Mouse (Mus musculus) hindbrain, embryonic 12.5 days (tissue): ENCODE measurements around the gene Togaram2. TPM values are rescaled to one million over a fixed set of nuclear protein-coding genes. Genes with fewer than 3 reads are reported as not detected.

Source experiments
- ATAC-seq: fragments of 200-750 bp; cut with Nextera tagmentation; 2 replicates; pipeline ENCODE4 v1.8.0; 2017; ENCODE audit warnings: moderate TSS enrichment; ENCODE audit not compliant: low FRiP score
- H3K27ac ChIP-seq: fragments of 300-500 bp; sonication (generic); 2 replicates; pipeline ENCODE4 v1.5.1; 2016; ENCODE audit warnings: mild to moderate bottlenecking
- H3K27me3 ChIP-seq: fragments of 300-500 bp; sonication (generic); 2 replicates; pipeline ENCODE4 v1.6.1; 2016; ENCODE audit warnings: mild to moderate bottlenecking
- H3K36me3 ChIP-seq: fragments of 300-500 bp; sonication (generic); 2 replicates; pipeline ENCODE4 v1.6.1; 2016; ENCODE audit warnings: mild to moderate bottlenecking
- H3K4me1 ChIP-seq: fragments of 300-500 bp; sonication (generic); 2 replicates; pipeline ENCODE4 v1.6.1; 2016
- H3K4me2 ChIP-seq: fragments of 300-500 bp; sonication (generic); replicated peaks from 2 replicates; pipeline ENCODE4 v1.6.1; 2016; ENCODE audit warnings: mild to moderate bottlenecking
- H3K4me3 ChIP-seq: fragments of 300-500 bp; sonication (generic); 2 replicates; pipeline ENCODE4 v1.5.1; 2016; ENCODE audit warnings: mild to moderate bottlenecking
- H3K9ac ChIP-seq: fragments of 300-500 bp; sonication (generic); 2 replicates; pipeline ENCODE4 v1.6.1; 2016; ENCODE audit warnings: mild to moderate bottlenecking, moderate library complexity
- H3K9me3 ChIP-seq: fragments of 300-500 bp; sonication (generic); replicated peaks from 2 replicates; pipeline ENCODE4 v1.6.1; 2016; ENCODE audit warnings: mild to moderate bottlenecking
- WGBS: fragments of 180-500 bp; shearing (Covaris S2); methylation state at CpG from one replicate; pipeline ENCODE4 v1.1.7; 2016; 5-methylcytosine and 5-hydroxymethylcytosine counted together
- polyA plus RNA-seq: library from polyadenylated mRNA; unstranded; fragments of >200 nt; fragmentation: Nextera tagmentation; extraction: Ambion mirVana; gene quantifications from 2 replicates; pipeline ENCODE4 v1.2.1, GENCODE M21; 2016

Togaram2 gene
- polyA plus RNA-seq, 1 experiment from 2014 or later = 0.19 TPM

DNA sequence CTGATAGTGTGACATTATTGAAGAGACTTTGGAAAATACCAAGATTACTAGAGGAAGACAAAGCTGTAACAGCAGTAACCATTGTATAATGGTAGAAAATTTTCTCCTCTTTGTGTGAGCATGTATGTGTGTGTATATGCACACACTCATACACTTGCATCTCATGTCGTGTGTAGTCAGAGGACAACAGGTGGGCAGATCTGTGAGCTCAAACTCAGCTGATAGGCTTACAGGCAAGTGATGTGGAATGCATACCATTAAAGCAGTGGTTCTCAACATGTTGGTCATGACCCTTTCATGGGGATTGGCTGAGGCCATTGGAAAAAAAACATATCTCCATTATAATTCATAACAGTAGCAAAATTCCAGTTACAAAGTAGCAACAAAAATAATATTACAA, 12.7 kb upstream of the Togaram2 start:
- ATAC-seq = no peak
- Histone ChIP-seq H3K4me2 (no peak overlapping the region), H3K36me3 (peaks cover 18% of the 10 kb centered on the region), H3K9ac (no peak overlapping the region), H3K4me3 (no peak overlapping the region), H3K27ac (no peak overlapping the region), H3K9me3 (no peaks in the 10 kb centered on the region), H3K4me1 (no peaks in the 10 kb centered on the region; the same call in 1 of the 2 replicates), H3K27me3 (no peaks in the 10 kb centered on the region)
- 46% methylated on average over 1 of the region's 1 CpGs for WGBS

- peak overlapping the region; percentile 57 for H3K4me2 ChIP-seq
- peak overlapping the region; percentile 25 for H3K4me3 ChIP-seq
- ATAC-seq = peak; percentile 84
- no peak overlapping the region for H3K9ac ChIP-seq
- no peaks in the 10 kb centered on the region; the same call in 1 of the 2 replicates for H3K4me1 ChIP-seq
- H3K27ac ChIP-seq = no peak overlapping the region
- no peaks in the 10 kb centered on the region for H3K27me3 ChIP-seq
- H3K9me3 ChIP-seq = no peaks in the 10 kb centered on the region
- 13% methylated on average over 21 of the region's 21 CpGs for WGBS
- H3K36me3 ChIP-seq = peaks cover 5% of the 10 kb centered on the region
Observed at GRCm38 (mm10) chr17:71662751-71663250, 10.3 kb upstream of the Togaram2 start.

GRCm38 (mm10) chr17:71663491-71663890, 9.6 kb upstream of the Togaram2 start:
- Histone ChIP-seq H3K36me3 (no peaks in the 10 kb centered on the region; the same call in 1 of the 2 replicates), H3K4me3 (no peak overlapping the region), H3K4me1 (no peaks in the 10 kb centered on the region; the same call in 1 of the 2 replicates), H3K9ac (no peak overlapping the region), H3K27me3 (no peaks in the 10 kb centered on the region), H3K27ac (no peak overlapping the region), H3K4me2 (no peak overlapping the region), H3K9me3 (no peaks in the 10 kb centered on the region)
- ATAC-seq = no peak
- 90% methylated on average over 6 of the region's 6 CpGs for WGBS

GRCm38 (mm10) chr17:71664172-71664571, 8.9 kb upstream of the Togaram2 start:
- H3K4me3 ChIP-seq = no peak overlapping the region
- no peaks in the 10 kb centered on the region for H3K27me3 ChIP-seq
- no peak overlapping the region for H3K9ac ChIP-seq
- H3K27ac ChIP-seq = no peak overlapping the region
- H3K4me1 ChIP-seq = no peaks in the 10 kb centered on the region; the same call in 1 of the 2 replicates
- H3K36me3 ChIP-seq = no peaks in the 10 kb centered on the region
- 78% methylated on average over 1 of the region's 1 CpGs for WGBS
- no peak for ATAC-seq
- H3K4me2 ChIP-seq = no peak overlapping the region
- no peaks in the 10 kb centered on the region for H3K9me3 ChIP-seq

GRCm38 (mm10) chr17:71665201-71665600, 7.9 kb upstream of the Togaram2 start:
- no peaks in the 10 kb centered on the region for H3K9me3 ChIP-seq
- no peak overlapping the region for H3K4me2 ChIP-seq
- no peak overlapping the region for H3K27ac ChIP-seq
- no peaks in the 10 kb centered on the region for H3K27me3 ChIP-seq
- no peak overlapping the region for H3K9ac ChIP-seq
- H3K4me3 ChIP-seq = no peak overlapping the region
- H3K36me3 ChIP-seq = no peaks in the 10 kb centered on the region
- WGBS = 86% methylated on average over 4 of the region's 4 CpGs
- no peak for ATAC-seq
- H3K4me1 ChIP-seq = no peaks in the 10 kb centered on the region; the same call in 1 of the 2 replicates

GRCm38 (mm10) chr17:71669511-71669910, 3.5 kb upstream of the Togaram2 start:
- no peaks in the 10 kb centered on the region for H3K27me3 ChIP-seq
- no peak overlapping the region for H3K9ac ChIP-seq
- H3K4me2 ChIP-seq = no peak overlapping the region
- H3K4me3 ChIP-seq = no peak overlapping the region
- no peaks in the 10 kb centered on the region for H3K4me1 ChIP-seq
- no peaks in the 10 kb centered on the region for H3K36me3 ChIP-seq
- H3K27ac ChIP-seq = no peak overlapping the region
- WGBS = 88% methylated on average over 5 of the region's 5 CpGs
- no peak for ATAC-seq
- no peaks in the 10 kb centered on the region for H3K9me3 ChIP-seq

DNA sequence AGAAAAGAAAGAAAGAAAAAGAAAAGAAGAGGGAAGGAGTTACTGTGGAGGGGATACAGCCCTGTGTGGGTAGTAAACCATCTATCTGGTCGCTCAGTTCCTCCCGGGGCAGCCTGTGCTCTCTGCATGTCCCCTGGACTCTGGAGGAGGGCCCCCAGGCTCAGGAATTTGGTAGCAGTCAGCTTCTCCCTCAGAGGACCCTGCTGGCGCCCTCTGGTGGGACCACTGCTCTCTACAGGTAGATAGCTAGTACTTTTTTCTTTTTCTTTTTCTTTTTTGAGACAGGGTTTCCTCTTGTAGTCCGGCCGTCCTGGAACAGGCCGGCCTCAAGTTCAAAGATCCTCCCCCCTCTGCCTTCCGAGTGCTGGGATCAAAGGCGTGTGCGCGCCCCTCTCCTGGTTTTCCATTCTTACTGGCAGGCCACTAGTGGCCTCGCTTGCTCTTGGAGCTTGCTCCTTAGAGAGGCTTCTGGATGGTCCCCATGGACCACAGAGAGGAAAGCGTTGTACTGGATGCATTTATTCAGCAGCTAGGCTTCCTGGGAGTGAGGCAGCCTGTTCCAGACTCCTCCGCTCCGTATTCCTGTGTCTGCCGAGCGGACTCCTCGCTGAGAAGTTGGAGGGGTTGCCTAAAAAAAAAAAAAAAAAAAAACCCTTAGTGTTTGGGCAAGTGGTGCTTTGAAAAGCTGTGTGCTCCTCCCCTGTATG, 1.1 kb upstream of the Togaram2 start:
- Histone ChIP-seq H3K27ac (no peak overlapping the region), H3K27me3 (no peaks in the 10 kb centered on the region), H3K9me3 (no peaks in the 10 kb centered on the region), H3K9ac (no peak overlapping the region), H3K4me3 (no peak overlapping the region), H3K36me3 (no peaks in the 10 kb centered on the region), H3K4me1 (no peaks in the 10 kb centered on the region), H3K4me2 (no peak overlapping the region)
- no peak for ATAC-seq
- WGBS = 45% methylated on average over 17 of the region's 17 CpGs

DNA sequence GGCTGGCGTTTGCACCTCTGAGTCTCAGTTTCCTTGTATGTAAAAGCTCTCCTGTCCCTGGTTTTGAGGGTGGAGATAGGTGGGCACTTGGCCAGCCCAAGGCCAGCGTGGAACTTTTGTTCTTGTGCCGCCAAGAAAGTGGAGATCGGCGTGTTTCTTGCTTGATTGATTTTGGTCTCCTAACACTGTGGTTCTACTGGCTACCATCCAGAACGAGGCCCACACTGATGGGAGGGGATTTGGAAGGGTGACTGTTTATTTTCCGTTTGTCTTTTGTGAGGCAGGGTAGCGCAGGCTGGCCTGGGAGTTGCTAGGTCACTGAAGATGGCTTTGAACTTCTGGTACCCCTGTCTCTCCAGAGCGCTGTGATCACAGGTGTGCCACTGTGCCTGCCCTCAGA, 875 bp downstream of the Togaram2 start:
- no peaks in the 10 kb centered on the region for H3K36me3 ChIP-seq
- H3K9ac ChIP-seq = no peak overlapping the region
- no peak overlapping the region for H3K27ac ChIP-seq
- H3K9me3 ChIP-seq = no peaks in the 10 kb centered on the region
- H3K4me2 ChIP-seq = no peak overlapping the region
- no peak overlapping the region for H3K4me3 ChIP-seq
- 74% methylated on average over 9 of the region's 9 CpGs for WGBS
- no peaks in the 10 kb centered on the region for H3K27me3 ChIP-seq
- no peak for ATAC-seq
- no peaks in the 10 kb centered on the region for H3K4me1 ChIP-seq

DNA sequence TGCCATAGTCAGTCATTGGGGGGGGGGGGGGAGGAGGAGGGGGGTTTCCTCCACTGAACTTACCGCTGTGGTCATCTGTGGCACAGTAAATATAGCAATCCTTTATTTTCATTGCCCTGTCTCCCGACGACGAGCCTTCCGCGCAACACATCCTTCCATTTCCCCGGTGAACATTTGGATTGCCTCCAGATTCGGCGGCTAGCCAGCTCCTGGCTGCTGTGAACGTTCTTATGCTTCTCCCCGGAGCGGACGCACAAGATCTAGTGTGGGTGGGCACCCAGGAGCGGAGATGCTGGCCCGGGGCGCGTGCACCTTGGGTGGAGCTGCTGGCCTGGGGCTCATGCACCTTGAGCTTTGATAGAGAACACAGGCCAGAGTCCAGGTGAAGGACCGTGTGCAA, 1.8 kb downstream of the Togaram2 start:
- Histone ChIP-seq H3K36me3 (no peaks in the 10 kb centered on the region), H3K27ac (no peak overlapping the region), H3K4me3 (no peak overlapping the region), H3K9ac (no peak overlapping the region), H3K4me2 (no peak overlapping the region), H3K27me3 (no peaks in the 10 kb centered on the region), H3K9me3 (no peaks in the 10 kb centered on the region), H3K4me1 (no peaks in the 10 kb centered on the region)
- 90% methylated on average over 18 of the region's 18 CpGs for WGBS
- ATAC-seq = no peak

GRCm38 (mm10) chr17:71681666-71682065, 8.6 kb downstream of the Togaram2 start:
- WGBS = 89% methylated on average over 14 of the region's 14 CpGs
- no peaks in the 10 kb centered on the region for H3K4me1 ChIP-seq
- no peaks in the 10 kb centered on the region for H3K9me3 ChIP-seq
- no peak overlapping the region for H3K27ac ChIP-seq
- no peak for ATAC-seq
- H3K27me3 ChIP-seq = no peaks in the 10 kb centered on the region
- H3K4me2 ChIP-seq = no peak overlapping the region
- H3K36me3 ChIP-seq = no peaks in the 10 kb centered on the region
- H3K9ac ChIP-seq = no peak overlapping the region
- no peak overlapping the region for H3K4me3 ChIP-seq

DNA sequence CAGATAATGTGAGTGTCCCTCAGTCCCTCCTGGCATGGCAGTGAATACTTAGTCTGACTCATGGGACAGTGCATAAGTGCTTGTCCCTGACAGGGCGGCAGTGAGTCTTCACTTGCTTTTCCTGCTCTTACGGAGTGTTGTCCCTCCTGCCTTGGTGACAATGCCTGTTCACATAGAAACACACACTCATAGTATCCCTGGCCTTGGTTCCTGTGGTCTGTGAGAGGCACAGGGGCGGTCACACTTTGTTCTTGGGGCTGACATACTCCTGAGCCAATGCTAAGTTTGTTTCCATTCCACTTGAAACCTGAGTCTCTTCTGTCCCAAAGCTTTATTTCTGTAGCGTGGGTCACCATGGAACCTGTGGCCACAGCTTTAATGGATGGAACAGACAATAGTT, 9.3 kb downstream of the Togaram2 start:
- Histone ChIP-seq H3K4me2 (no peak overlapping the region), H3K27me3 (0 out of 2 replicates have a peak, but pooled peaks cover under 1% of the 10 kb centered on the region), H3K4me3 (no peak overlapping the region), H3K9ac (no peak overlapping the region), H3K36me3 (no peaks in the 10 kb centered on the region), H3K27ac (no peak overlapping the region), H3K9me3 (no peaks in the 10 kb centered on the region), H3K4me1 (no peaks in the 10 kb centered on the region)
- no peak for ATAC-seq
- WGBS = 88% methylated on average over 4 of the region's 4 CpGs

- H3K9ac ChIP-seq = no peak overlapping the region
- H3K4me3 ChIP-seq = no peak overlapping the region
- H3K4me2 ChIP-seq = no peak overlapping the region
- ATAC-seq = no peak
- WGBS = 91% methylated on average over 6 of the region's 6 CpGs
- H3K4me1 ChIP-seq = no peaks in the 10 kb centered on the region
- H3K27ac ChIP-seq = no peak overlapping the region
- H3K36me3 ChIP-seq = no peaks in the 10 kb centered on the region
- 0 out of 2 replicates have a peak, but pooled peaks cover 3% of the 10 kb centered on the region for H3K27me3 ChIP-seq
- no peaks in the 10 kb centered on the region for H3K9me3 ChIP-seq
Observed at GRCm38 (mm10) chr17:71683281-71683680, 10.2 kb downstream of the Togaram2 start.

- ATAC-seq = no peak
- no peak overlapping the region for H3K9ac ChIP-seq
- 53% methylated on average over 5 of the region's 5 CpGs for WGBS
- H3K9me3 ChIP-seq = no peaks in the 10 kb centered on the region
- H3K4me1 ChIP-seq = no peaks in the 10 kb centered on the region
- no peak overlapping the region for H3K27ac ChIP-seq
- 0 out of 2 replicates have a peak, but pooled peaks cover 3% of the 10 kb centered on the region for H3K27me3 ChIP-seq
- H3K36me3 ChIP-seq = no peaks in the 10 kb centered on the region
- no peak overlapping the region for H3K4me2 ChIP-seq
- H3K4me3 ChIP-seq = no peak overlapping the region
Observed at GRCm38 (mm10) chr17:71684103-71684608, 11.1 kb downstream of the Togaram2 start.
